Mouse (Mus musculus) retina, postnatal 1 day (tissue): Measurements from ENCODE around the gene Dnaaf5.

Experiments
- DNase-seq: peaks from one replicate; pipeline ENCODE4 v3.0.0-alpha.2; 2012

The Dnaaf5 gene

GRCm38 (mm10) chr5:139234423-139234822 is 84.4 kb downstream of the Dnaaf5 start:
- DNase-seq, result no peak
